In the genomic region with DNA sequence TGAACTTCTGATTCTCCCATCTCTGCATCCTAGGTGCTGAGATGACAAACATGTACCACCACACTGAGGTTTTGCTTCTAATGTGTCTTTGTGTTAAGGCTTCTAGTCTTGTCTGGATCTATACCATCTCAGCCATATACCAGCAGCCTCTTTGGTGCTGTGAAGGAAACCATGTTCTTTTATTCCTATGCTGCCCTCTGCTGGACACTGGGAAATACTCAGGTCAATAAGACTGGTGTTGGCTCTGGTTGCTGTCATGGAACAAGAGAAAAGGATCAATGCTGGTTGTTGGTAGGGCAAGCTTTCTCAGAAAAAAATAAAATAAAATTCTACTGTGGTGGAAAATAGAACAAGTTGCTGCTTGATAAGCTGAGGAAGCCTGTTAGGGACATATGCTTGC, we compare ENCODE assay signal across 11 mouse cellular contexts. TPM values are rescaled to one million over a fixed set of nuclear protein-coding genes. Genes with fewer than 3 reads are reported as not detected.
DNase-seq lines count a peak whose midpoint lies in the region; ATAC-seq lines count a peak whose summit lies in the region.
"Had no signal": no experiment of that assay in that cellular context is flagged by ENCODE, and none has a peak within 500 bp of the region (broad histone marks: within the 10 kb centered on the region; RNA-seq: fewer than 3 reads in every experiment).

No protein-coding gene starts in this region.

- no peak overlapping the region for H3K4me3 ChIP-seq in midbrain, embryonic 14.5 days (replicated peaks; ENCODE audit: low read depth, low read length)
- no peak overlapping the region for H3K4me3 ChIP-seq in midbrain, embryonic 13.5 days (replicated peaks)
- H3K4me3 ChIP-seq in embryonic facial prominence, embryonic 10.5 days = no peak overlapping the region
- H3K4me3 ChIP-seq: embryonic facial prominence, embryonic 15.5 days; limb, embryonic 13.5 days; stomach, embryonic 15.5 days had no signal

- H3K27ac ChIP-seq in midbrain, embryonic 14.5 days (replicated peaks; ENCODE audit: low read depth, low read length) = no peak overlapping the region
- no peak overlapping the region for H3K27ac ChIP-seq in midbrain, embryonic 13.5 days
- no peak overlapping the region for H3K27ac ChIP-seq in embryonic facial prominence, embryonic 10.5 days (replicated peaks)
- H3K27ac ChIP-seq: embryonic facial prominence, embryonic 15.5 days; limb, embryonic 13.5 days; stomach, embryonic 15.5 days had no signal

- H3K4me2 ChIP-seq in midbrain, embryonic 14.5 days (ENCODE audit: low read length) = no peak overlapping the region
- H3K4me2 ChIP-seq in midbrain, embryonic 13.5 days (replicated peaks) = no peak overlapping the region
- H3K4me2 ChIP-seq: embryonic facial prominence, embryonic 15.5 days; limb, embryonic 13.5 days; stomach, embryonic 15.5 days had no signal

- no peak overlapping the region for H3K9ac ChIP-seq in midbrain, embryonic 14.5 days (replicated peaks; ENCODE audit: low read length)
- H3K9ac ChIP-seq in midbrain, embryonic 13.5 days (replicated peaks) = no peak overlapping the region
- H3K9ac ChIP-seq: embryonic facial prominence, embryonic 15.5 days; limb, embryonic 13.5 days; stomach, embryonic 15.5 days had no signal

- H3K9me3 ChIP-seq in midbrain, embryonic 14.5 days (ENCODE audit: control insufficient read depth, low read length) = no peaks in the 10 kb centered on the region
- no peaks in the 10 kb centered on the region for H3K9me3 ChIP-seq in midbrain, embryonic 13.5 days
- H3K9me3 ChIP-seq in embryonic facial prominence, embryonic 10.5 days = no peaks in the 10 kb centered on the region
- H3K9me3 ChIP-seq: embryonic facial prominence, embryonic 15.5 days; limb, embryonic 13.5 days; stomach, embryonic 15.5 days had no signal

- H3K36me3 ChIP-seq in midbrain, embryonic 14.5 days (ENCODE audit: control insufficient read depth, insufficient read depth, low read length) = no peaks in the 10 kb centered on the region
- no peaks in the 10 kb centered on the region for H3K36me3 ChIP-seq in midbrain, embryonic 13.5 days
- no peaks in the 10 kb centered on the region for H3K36me3 ChIP-seq in embryonic facial prominence, embryonic 10.5 days (replicated peaks)
- H3K36me3 ChIP-seq: embryonic facial prominence, embryonic 15.5 days; limb, embryonic 13.5 days; stomach, embryonic 15.5 days had no signal

- DNase-seq in CD4-positive, CD25-positive, alpha-beta regulatory T cell, adult 2 months (ENCODE audit: low read depth, low spot score) = peak; percentile 1
- peak; percentile 83 for DNase-seq in midbrain, embryonic 14.5 days
- peak; percentile 57 for DNase-seq in embryonic facial prominence, embryonic 10.5 days (ENCODE audit: low spot score)
- DNase-seq in kidney, postnatal 14 days = peak; percentile 44
- DNase-seq in lung, postnatal 14 days = peak; percentile 54

- ATAC-seq in CD4-positive, CD25-positive, alpha-beta regulatory T cell, adult 4 months = no peak
- ATAC-seq in midbrain, embryonic 14.5 days (ENCODE audit: low FRiP score, low TSS enrichment) = no peak
- no peak for ATAC-seq in midbrain, embryonic 13.5 days
- ATAC-seq in monocyte, adult 5-6 weeks (replicated peaks; ENCODE audit: insufficient number of reproducible peaks, low FRiP score, low TSS enrichment, poor library complexity, severe bottlenecking) = no peak

- no peaks in the 10 kb centered on the region for H3K27me3 ChIP-seq in midbrain, embryonic 14.5 days (ENCODE audit: control insufficient read depth, insufficient read depth, low read length)
- no peaks in the 10 kb centered on the region for H3K27me3 ChIP-seq in midbrain, embryonic 13.5 days
- H3K27me3 ChIP-seq in embryonic facial prominence, embryonic 10.5 days (replicated peaks; ENCODE audit: low read depth, poor library complexity, severe bottlenecking) = no peaks in the 10 kb centered on the region
- H3K27me3 ChIP-seq: embryonic facial prominence, embryonic 15.5 days; limb, embryonic 13.5 days; stomach, embryonic 15.5 days had no signal

- H3K4me1 ChIP-seq in midbrain, embryonic 14.5 days (ENCODE audit: control insufficient read depth, insufficient read depth, low read length) = no peaks in the 10 kb centered on the region
- no peaks in the 10 kb centered on the region for H3K4me1 ChIP-seq in midbrain, embryonic 13.5 days (replicated peaks)
- H3K4me1 ChIP-seq in embryonic facial prominence, embryonic 10.5 days = no peaks in the 10 kb centered on the region
- H3K4me1 ChIP-seq: embryonic facial prominence, embryonic 15.5 days; limb, embryonic 13.5 days; stomach, embryonic 15.5 days had no signal

RNA-seq across cellular contexts. Expression of gene Ces1b, which starts 15.6 kb away (rescaled TPM):
- not detected for polyA plus RNA-seq in CD4-positive, CD25-positive, alpha-beta regulatory T cell, adult 4 months (2017; shearing (Covaris generic))
- polyA plus RNA-seq in midbrain, embryonic 14.5 days (2014; fragmentation: Nextera tagmentation; extraction: Ambion mirVana) = not detected in 2 replicates
- polyA plus RNA-seq in midbrain, embryonic 13.5 days (2015; fragmentation: Nextera tagmentation; extraction: Ambion mirVana) = not detected in 2 replicates
- not detected in 2 replicates for polyA plus RNA-seq in embryonic facial prominence, embryonic 10.5 days (2016; fragmentation: Nextera tagmentation; extraction: Ambion mirVana)
- not detected in 3 replicates for total RNA-seq in monocyte, adult 5-6 weeks (2017)
- polyA plus RNA-seq: limb, embryonic 13.5 days had no signal

RNA-seq across cellular contexts. Expression of gene Ces1c, which starts 35.7 kb away (rescaled TPM):
- not detected for polyA plus RNA-seq in CD4-positive, CD25-positive, alpha-beta regulatory T cell, adult 4 months (2017; shearing (Covaris generic))
- not detected in 2 replicates for polyA plus RNA-seq in midbrain, embryonic 14.5 days (2014; fragmentation: Nextera tagmentation; extraction: Ambion mirVana)
- not detected in 2 replicates for polyA plus RNA-seq in midbrain, embryonic 13.5 days (2015; fragmentation: Nextera tagmentation; extraction: Ambion mirVana)
- polyA plus RNA-seq in embryonic facial prominence, embryonic 10.5 days (2016; fragmentation: Nextera tagmentation; extraction: Ambion mirVana) = not detected in 2 replicates
- total RNA-seq in monocyte, adult 5-6 weeks (2017) = 0.29 TPM in 1 of 3 replicates, not detected in the others
- polyA plus RNA-seq: embryonic facial prominence, embryonic 15.5 days; limb, embryonic 13.5 days had no signal

RNA-seq across cellular contexts. Expression of gene Ces1a, which starts 47.4 kb away (rescaled TPM):
- not detected for polyA plus RNA-seq in CD4-positive, CD25-positive, alpha-beta regulatory T cell, adult 4 months (2017; shearing (Covaris generic))
- not detected in 2 replicates for polyA plus RNA-seq in midbrain, embryonic 14.5 days (2014; fragmentation: Nextera tagmentation; extraction: Ambion mirVana)
- not detected in 2 replicates for polyA plus RNA-seq in midbrain, embryonic 13.5 days (2015; fragmentation: Nextera tagmentation; extraction: Ambion mirVana)
- polyA plus RNA-seq in embryonic facial prominence, embryonic 10.5 days (2016; fragmentation: Nextera tagmentation; extraction: Ambion mirVana) = not detected in 2 replicates
- 0.29 TPM in 1 of 3 replicates, not detected in the others for total RNA-seq in monocyte, adult 5-6 weeks (2017)
- polyA plus RNA-seq: stomach, embryonic 15.5 days had no signal

Comparison
In these comparisons a context has a peak if more than half of its experiments do, and no peak if none do; other contexts are left out.
1. DNase-seq: peak in every context shown above with its lines; median percentile 83 in midbrain, embryonic 14.5 days; 57 in embryonic facial prominence, embryonic 10.5 days; 54 in lung, postnatal 14 days; 44 in kidney, postnatal 14 days; 1 in CD4-positive, CD25-positive, alpha-beta regulatory T cell, adult 2 months.